Mouse (Mus musculus) ES-E14 (cell line): ENCODE data around the gene Pla2g16. TPM values are rescaled to one million over a fixed set of nuclear protein-coding genes. Genes with fewer than 3 reads are reported as not detected.

ENCODE experiments used
- DNase-seq: peaks from one replicate; pipeline ENCODE4 v3.0.0-alpha.2; 2013; ENCODE audit warnings: low read depth, low spot score
- H3K27ac ChIP-seq: 2 replicates; pipeline ENCODE4 v1.5.1; 2012; ENCODE audit warnings: low read depth, mild to moderate bottlenecking, low read length, moderate library complexity, mixed read lengths; ENCODE audit not compliant: poor library complexity, insufficient read depth, severe bottlenecking
- H3K36me3 ChIP-seq: 2 replicates; pipeline ENCODE4 v1.6.1; 2012; ENCODE audit warnings: mild to moderate bottlenecking, low read length, moderate library complexity, mixed read lengths; ENCODE audit not compliant: control insufficient read depth, poor library complexity, insufficient read depth, severe bottlenecking
- H3K4me1 ChIP-seq, 2 experiments: fragments of 150-350 bp in 1 of 2; sonication (generic) in 1 of 2; 2 replicates each; pipeline ENCODE4 v1.6.1; 2012; ENCODE audit warnings: low read length in 2 of 2, mild to moderate bottlenecking in 1 of 2, mixed read lengths in 1 of 2; ENCODE audit not compliant: control insufficient read depth in 2 of 2, insufficient read depth in 2 of 2, poor library complexity in 1 of 2
- H3K4me3 ChIP-seq, 2 experiments: fragments of 150-350 bp in 1 of 2; sonication (generic) in 1 of 2; 2 replicates each; pipeline ENCODE4 v1.5.1; 2012; ENCODE audit warnings: low read length in 2 of 2, low read depth in 1 of 2, mild to moderate bottlenecking in 1 of 2, mixed read lengths in 1 of 2; ENCODE audit not compliant: insufficient read depth in 1 of 2, poor library complexity in 1 of 2, severe bottlenecking in 1 of 2
- H3K9ac ChIP-seq: 2 replicates; pipeline ENCODE4 v1.6.1; 2012; ENCODE audit warnings: low read depth, mild to moderate bottlenecking, low read length, mixed read lengths; ENCODE audit not compliant: poor library complexity, insufficient read depth, severe bottlenecking
- H3K9me3 ChIP-seq: fragments of 150-350 bp; sonication (generic); 2 replicates; pipeline ENCODE4 v1.6.1; 2012; ENCODE audit warnings: low read depth, mild to moderate bottlenecking, low read length; ENCODE audit not compliant: control insufficient read depth, insufficient read depth
- CHD2 ChIP-seq: IDR thresholded peaks from 2 replicates; pipeline ENCODE4 v1.6.1; 2014; ENCODE audit warnings: mild to moderate bottlenecking, low read depth, low read length, inconsistent platforms
- HCFC1 ChIP-seq: IDR thresholded peaks from 2 replicates; pipeline ENCODE4 v1.6.1; 2012; ENCODE audit warnings: low read length, inconsistent platforms, borderline replicate concordance; ENCODE audit not compliant: insufficient read depth
- MAFK ChIP-seq: IDR thresholded peaks from 2 replicates; pipeline ENCODE4 v1.6.1; 2014; ENCODE audit warnings: mild to moderate bottlenecking, low read depth, low read length, inconsistent platforms; ENCODE audit not compliant: insufficient read depth
- ZC3H11A ChIP-seq: IDR thresholded peaks from 2 replicates; pipeline ENCODE4 v1.6.1; 2012; ENCODE audit warnings: low read depth, mild to moderate bottlenecking, inconsistent platforms, low read length, borderline replicate concordance
- ZNF384 ChIP-seq: IDR thresholded peaks from 2 replicates; pipeline ENCODE4 v1.6.1; 2012; ENCODE audit warnings: low read depth, low read length, inconsistent platforms
- in situ Hi-C, 2 experiments: fragments of 600-800 bp; cut with MboI; formaldehyde crosslinking; loops; one replicate each; pipeline ENCODE4 v1.15.1; 2025; ENCODE audit warnings: low sequenced_read_pairs in 2 of 2, inconsistent platforms in 1 of 2; ENCODE audit not compliant: unreplicated experiment in 2 of 2
- total RNA-seq: library from RNA; depleted of rRNA; stranded (reverse); fragments of 300-350 nt; gene quantifications from 2 replicates; pipeline ENCODE4 v1.2.3, GENCODE M21; 2012

The Pla2g16 gene
- total RNA-seq, 1 experiment = 8.3 TPM

DNA sequence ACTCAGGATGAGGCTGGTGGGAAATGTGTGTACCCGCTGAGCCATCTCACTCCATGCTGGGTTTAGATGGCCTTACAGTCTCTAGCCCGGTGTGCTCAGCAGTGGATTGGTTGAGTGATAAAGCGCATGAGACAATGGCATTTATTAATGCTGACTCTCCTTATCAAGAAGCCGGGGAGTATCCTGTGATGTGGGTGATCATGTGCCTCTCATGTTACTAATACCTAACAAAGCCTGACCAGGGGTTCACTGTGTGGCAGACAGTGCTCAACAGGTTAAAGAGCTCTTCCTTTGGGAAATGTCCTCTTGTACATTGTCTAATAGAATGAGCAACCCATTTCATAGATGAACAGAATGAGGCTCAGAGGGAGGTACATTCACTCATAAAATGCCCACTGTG lies 2.4 kb upstream of the Pla2g16 start:
- H3K36me3 ChIP-seq = no peaks in the 10 kb centered on the region
- TF ChIP-seq CHD2 (no peak), ZC3H11A (no peak), MAFK (no peak), ZNF384 (no peak), HCFC1 (no peak)
- H3K27ac ChIP-seq = no peak overlapping the region
- DNase-seq = no peak
- H3K9me3 ChIP-seq = no peaks in the 10 kb centered on the region
- H3K4me1 ChIP-seq = no peaks in the 10 kb centered on the region
- H3K9ac ChIP-seq = no peak overlapping the region
- no peak overlapping the region for H3K4me3 ChIP-seq
- in situ Hi-C loops = no loop called here

DNA sequence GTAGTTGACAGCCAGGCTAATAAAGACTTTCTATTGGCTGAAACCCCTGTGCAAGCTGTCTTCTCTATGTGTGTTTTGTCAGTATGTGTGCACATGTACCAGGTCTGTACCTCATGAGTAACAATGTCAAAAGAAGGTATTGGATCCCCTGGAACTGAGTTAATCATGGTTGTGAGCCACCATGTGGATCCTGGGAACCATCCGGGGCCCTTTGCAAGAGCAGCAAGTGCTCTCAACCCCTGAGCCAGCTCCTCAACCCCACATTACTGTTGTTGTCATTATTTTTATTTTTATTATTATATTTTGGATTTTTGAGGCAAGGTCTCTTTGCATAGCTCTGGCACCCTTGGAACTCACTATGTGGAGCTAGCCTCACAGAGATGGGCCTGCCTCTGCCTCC lies 618 bp upstream of the Pla2g16 start:
- no peak for DNase-seq
- Histone ChIP-seq H3K4me3 (no peak overlapping the region), H3K4me1 (no peaks in the 10 kb centered on the region), H3K9ac (no peak overlapping the region), H3K9me3 (no peaks in the 10 kb centered on the region), H3K27ac (no peak overlapping the region), H3K36me3 (no peaks in the 10 kb centered on the region)
- TF ChIP-seq HCFC1 (no peak), CHD2 (no peak), ZNF384 (no peak), ZC3H11A (no peak), MAFK (no peak)
- in situ Hi-C loops = no loop called here

DNA sequence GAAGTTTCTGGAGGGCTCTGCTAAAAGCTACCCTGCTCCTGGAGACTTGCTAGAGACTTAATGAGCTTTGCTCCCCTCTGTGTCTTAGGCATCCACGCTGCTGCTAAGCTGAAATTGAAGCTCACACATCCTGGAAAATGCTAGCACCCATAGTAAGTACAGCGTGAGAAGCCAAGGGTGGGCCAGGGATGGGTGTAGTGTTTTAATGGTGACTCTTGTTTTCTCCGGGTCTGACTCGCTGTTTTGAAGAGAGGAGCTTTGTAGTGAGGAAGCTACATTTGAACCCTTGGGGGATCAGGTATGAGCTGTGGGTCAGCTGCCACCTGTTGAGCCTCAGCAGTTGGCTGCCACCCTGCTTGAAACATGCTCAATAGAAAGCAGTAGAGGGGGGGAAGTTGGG lies 585 bp downstream of the Pla2g16 start:
- DNase-seq = no peak
- Histone ChIP-seq H3K4me3 (peak overlapping the region; percentile 60 to 90), H3K9me3 (no peaks in the 10 kb centered on the region), H3K9ac (peak overlapping the region; percentile 21), H3K27ac (no peak overlapping the region), H3K36me3 (no peaks in the 10 kb centered on the region), H3K4me1 (peaks cover 4 to 5% of the 10 kb centered on the region in 2 experiments; a peak in 3 of 4 replicates)
- TF ChIP-seq CHD2 (no peak), HCFC1 (no peak), MAFK (no peak), ZC3H11A (no peak), ZNF384 (no peak)
- in situ Hi-C loops = no loop called here

GRCm38 (mm10) chr19:7558675-7559074 lies 1.4 kb downstream of the Pla2g16 start:
- H3K27ac ChIP-seq = no peak overlapping the region
- no peak for TF ChIP-seq CHD2
- no peak for TF ChIP-seq HCFC1
- TF ChIP-seq ZNF384 = no peak
- TF ChIP-seq MAFK = no peak
- TF ChIP-seq ZC3H11A = no peak
- H3K4me3 ChIP-seq = no peak overlapping the region
- H3K4me1 ChIP-seq = peaks cover 4 to 6% of the 10 kb centered on the region in 2 experiments; a peak in 3 of 4 replicates
- H3K9ac ChIP-seq = no peak overlapping the region
- H3K9me3 ChIP-seq = no peaks in the 10 kb centered on the region
- H3K36me3 ChIP-seq = no peaks in the 10 kb centered on the region
- in situ Hi-C loops = no loop called here
- no peak for DNase-seq

- TF ChIP-seq ZNF384 = no peak
- no peak for TF ChIP-seq HCFC1
- TF ChIP-seq ZC3H11A = no peak
- no peak for TF ChIP-seq MAFK
- TF ChIP-seq CHD2 = no peak
- peaks cover 4 to 6% of the 10 kb centered on the region in 2 experiments; a peak in 3 of 4 replicates for H3K4me1 ChIP-seq
- H3K9me3 ChIP-seq = no peaks in the 10 kb centered on the region
- H3K36me3 ChIP-seq = no peaks in the 10 kb centered on the region
- no peak overlapping the region for H3K27ac ChIP-seq
- in situ Hi-C loops = no loop called here
- H3K9ac ChIP-seq = no peak overlapping the region
- DNase-seq = no peak
- no peak overlapping the region for H3K4me3 ChIP-seq
Observed at GRCm38 (mm10) chr19:7559986-7560385, 2.7 kb downstream of the Pla2g16 start.
